Mouse (Mus musculus) lung, postnatal 0 days (tissue): Measurements from ENCODE around the gene Fam222b.

Experiments
- CTCF ChIP-seq: IDR thresholded peaks from 2 replicates; pipeline ENCODE4 v1.5.1; 2016; ENCODE audit warnings: antibody characterized with exemption, mild to moderate bottlenecking
- EP300 ChIP-seq: IDR thresholded peaks from 2 replicates; pipeline ENCODE4 v1.6.1; 2016; ENCODE audit warnings: antibody characterized with exemption, mild to moderate bottlenecking, control low read depth

DNA sequence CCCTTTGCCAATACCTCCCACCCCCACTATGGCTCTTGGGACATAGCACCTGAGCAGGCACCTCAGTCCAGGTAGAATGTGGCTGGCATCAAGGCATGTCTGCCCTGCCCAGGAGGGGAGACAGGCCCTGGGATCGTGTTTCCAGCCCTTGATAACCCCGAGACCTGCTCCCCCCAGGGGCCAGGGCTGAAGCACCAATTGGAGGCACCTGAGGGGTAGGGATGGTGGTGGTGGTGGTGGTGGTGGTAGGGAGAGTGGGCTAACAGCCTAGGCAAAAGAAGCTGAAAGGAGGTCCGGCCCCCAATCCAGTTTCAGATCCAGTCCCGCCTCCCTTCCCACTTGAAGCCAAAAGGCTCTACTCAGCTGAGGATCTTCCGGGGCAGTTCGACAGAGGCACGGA, 65.1 kb downstream of the Fam222b start:
- TF ChIP-seq EP300 (no peak), CTCF (no peak)
